Mouse (Mus musculus) ES-E14 (cell line): ENCODE data around the gene Cldn10. TPM values are rescaled to one million over a fixed set of nuclear protein-coding genes. Genes with fewer than 3 reads are reported as not detected.

Source experiments
- DNase-seq: peaks from one replicate; pipeline ENCODE4 v3.0.0-alpha.2; 2013; ENCODE audit warnings: low read depth, low spot score
- H3K27ac ChIP-seq: 2 replicates; pipeline ENCODE4 v1.5.1; 2012; ENCODE audit warnings: low read depth, mild to moderate bottlenecking, low read length, moderate library complexity, mixed read lengths; ENCODE audit not compliant: poor library complexity, insufficient read depth, severe bottlenecking
- H3K36me3 ChIP-seq: 2 replicates; pipeline ENCODE4 v1.6.1; 2012; ENCODE audit warnings: mild to moderate bottlenecking, low read length, moderate library complexity, mixed read lengths; ENCODE audit not compliant: control insufficient read depth, poor library complexity, insufficient read depth, severe bottlenecking
- H3K4me1 ChIP-seq, 2 experiments: fragments of 150-350 bp in 1 of 2; sonication (generic) in 1 of 2; 2 replicates each; pipeline ENCODE4 v1.6.1; 2012; ENCODE audit warnings: low read length in 2 of 2, mild to moderate bottlenecking in 1 of 2, mixed read lengths in 1 of 2; ENCODE audit not compliant: control insufficient read depth in 2 of 2, insufficient read depth in 2 of 2, poor library complexity in 1 of 2
- H3K4me3 ChIP-seq, 2 experiments: fragments of 150-350 bp in 1 of 2; sonication (generic) in 1 of 2; 2 replicates each; pipeline ENCODE4 v1.5.1; 2012; ENCODE audit warnings: low read length in 2 of 2, low read depth in 1 of 2, mild to moderate bottlenecking in 1 of 2, mixed read lengths in 1 of 2; ENCODE audit not compliant: insufficient read depth in 1 of 2, poor library complexity in 1 of 2, severe bottlenecking in 1 of 2
- H3K9ac ChIP-seq: 2 replicates; pipeline ENCODE4 v1.6.1; 2012; ENCODE audit warnings: low read depth, mild to moderate bottlenecking, low read length, mixed read lengths; ENCODE audit not compliant: poor library complexity, insufficient read depth, severe bottlenecking
- H3K9me3 ChIP-seq: fragments of 150-350 bp; sonication (generic); 2 replicates; pipeline ENCODE4 v1.6.1; 2012; ENCODE audit warnings: low read depth, mild to moderate bottlenecking, low read length; ENCODE audit not compliant: control insufficient read depth, insufficient read depth
- CHD2 ChIP-seq: IDR thresholded peaks from 2 replicates; pipeline ENCODE4 v1.6.1; 2014; ENCODE audit warnings: mild to moderate bottlenecking, low read depth, low read length, inconsistent platforms
- HCFC1 ChIP-seq: IDR thresholded peaks from 2 replicates; pipeline ENCODE4 v1.6.1; 2012; ENCODE audit warnings: low read length, inconsistent platforms, borderline replicate concordance; ENCODE audit not compliant: insufficient read depth
- MAFK ChIP-seq: IDR thresholded peaks from 2 replicates; pipeline ENCODE4 v1.6.1; 2014; ENCODE audit warnings: mild to moderate bottlenecking, low read depth, low read length, inconsistent platforms; ENCODE audit not compliant: insufficient read depth
- ZC3H11A ChIP-seq: IDR thresholded peaks from 2 replicates; pipeline ENCODE4 v1.6.1; 2012; ENCODE audit warnings: low read depth, mild to moderate bottlenecking, inconsistent platforms, low read length, borderline replicate concordance
- ZNF384 ChIP-seq: IDR thresholded peaks from 2 replicates; pipeline ENCODE4 v1.6.1; 2012; ENCODE audit warnings: low read depth, low read length, inconsistent platforms
- in situ Hi-C, 2 experiments: fragments of 600-800 bp; cut with MboI; formaldehyde crosslinking; loops; one replicate each; pipeline ENCODE4 v1.15.1; 2025; ENCODE audit warnings: low sequenced_read_pairs in 2 of 2, inconsistent platforms in 1 of 2; ENCODE audit not compliant: unreplicated experiment in 2 of 2
- total RNA-seq: library from RNA; depleted of rRNA; stranded (reverse); fragments of 300-350 nt; gene quantifications from 2 replicates; pipeline ENCODE4 v1.2.3, GENCODE M21; 2012

Gene Cldn10
- total RNA-seq, 1 experiment = 0.09 TPM

DNA sequence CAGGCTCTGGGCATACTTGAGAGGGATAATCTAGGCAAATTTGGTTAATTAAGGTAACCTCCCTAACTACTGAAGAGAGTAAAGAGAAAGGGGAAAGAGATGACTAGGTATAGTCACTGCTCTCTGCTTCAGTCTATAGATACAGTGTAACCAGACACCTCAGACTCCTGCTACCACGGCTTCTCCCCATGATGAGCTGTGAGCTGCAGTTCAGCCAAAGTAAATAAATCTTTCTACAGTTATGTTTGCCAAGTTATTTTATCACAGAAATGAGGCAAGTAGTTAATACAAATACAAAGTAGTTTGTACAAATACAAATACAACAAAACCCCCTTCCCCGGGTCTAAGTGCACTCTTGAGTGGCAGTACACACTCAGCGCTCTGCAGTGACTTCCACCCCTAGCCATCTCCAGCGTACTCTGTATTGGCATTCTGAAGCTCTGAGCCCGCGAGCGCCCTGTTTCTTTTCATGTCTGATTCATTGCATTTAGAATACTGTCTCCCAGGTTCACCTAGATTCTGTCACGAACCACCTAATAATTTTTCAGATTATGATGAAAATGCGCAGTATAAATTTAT is 23.7 kb upstream of the Cldn10 start:
- TF ChIP-seq HCFC1 (no peak), MAFK (no peak), ZNF384 (no peak), ZC3H11A (no peak), CHD2 (no peak)
- H3K9me3 ChIP-seq = no peaks in the 10 kb centered on the region
- H3K27ac ChIP-seq = no peak overlapping the region
- in situ Hi-C loops = loop anchor here in 1 of 2 experiments (10.0 kb wide), 1 partner anchor 129 kb away; no protein-coding TSS in a partner anchor
- peaks cover 3 to 11% of the 10 kb centered on the region in 2 experiments; a peak in 1 of 4 replicates for H3K4me1 ChIP-seq
- DNase-seq = no peak
- no peaks in the 10 kb centered on the region for H3K36me3 ChIP-seq
- no peak overlapping the region for H3K9ac ChIP-seq
- no peak overlapping the region for H3K4me3 ChIP-seq

- no peak overlapping the region for H3K27ac ChIP-seq
- no peak overlapping the region for H3K4me3 ChIP-seq
- no peak for TF ChIP-seq HCFC1
- TF ChIP-seq ZC3H11A = no peak
- TF ChIP-seq MAFK = no peak
- no peak for TF ChIP-seq CHD2
- TF ChIP-seq ZNF384 = no peak
- in situ Hi-C loops = loop anchor here in 1 of 2 experiments (10.0 kb wide), 1 partner anchor 131 kb away; no protein-coding TSS in a partner anchor
- no peaks in the 10 kb centered on the region for H3K36me3 ChIP-seq
- peaks cover 3 to 11% of the 10 kb centered on the region in 2 experiments; a peak in 1 of 4 replicates for H3K4me1 ChIP-seq
- no peaks in the 10 kb centered on the region for H3K9me3 ChIP-seq
- H3K9ac ChIP-seq = no peak overlapping the region
- no peak for DNase-seq
These were observed 22.4 kb upstream of the Cldn10 start for GRCm38 (mm10) chr14:118765306-118765705.

GRCm38 (mm10) chr14:118765951-118766350 is 21.8 kb upstream of the Cldn10 start:
- H3K27ac ChIP-seq = no peak overlapping the region
- H3K4me3 ChIP-seq = no peak overlapping the region
- H3K9ac ChIP-seq = no peak overlapping the region
- TF ChIP-seq HCFC1 (no peak), CHD2 (no peak), ZC3H11A (no peak), ZNF384 (no peak), MAFK (no peak)
- no peaks in the 10 kb centered on the region for H3K36me3 ChIP-seq
- H3K9me3 ChIP-seq = no peaks in the 10 kb centered on the region
- H3K4me1 ChIP-seq = peaks cover 3 to 11% of the 10 kb centered on the region in 2 experiments; a peak in 1 of 4 replicates
- DNase-seq = no peak
- in situ Hi-C loops = loop anchor here in 1 of 2 experiments (10.0 kb wide), 1 partner anchor 131 kb away; no protein-coding TSS in a partner anchor

GRCm38 (mm10) chr14:118766368-118766767 is 21.3 kb upstream of the Cldn10 start:
- Histone ChIP-seq H3K36me3 (no peaks in the 10 kb centered on the region), H3K9me3 (no peaks in the 10 kb centered on the region), H3K4me1 (peaks cover 3 to 11% of the 10 kb centered on the region in 2 experiments; a peak in 1 of 4 replicates), H3K27ac (no peak overlapping the region), H3K4me3 (no peak overlapping the region), H3K9ac (no peak overlapping the region)
- in situ Hi-C loops = loop anchor here in 1 of 2 experiments (10.0 kb wide), 1 partner anchor 132 kb away; no protein-coding TSS in a partner anchor
- no peak for DNase-seq
- TF ChIP-seq HCFC1 = no peak
- no peak for TF ChIP-seq ZNF384
- no peak for TF ChIP-seq CHD2
- no peak for TF ChIP-seq ZC3H11A
- TF ChIP-seq MAFK = no peak
